Mouse (Mus musculus): ENCODE results near the gene Gas7. TPM values are rescaled to one million over a fixed set of nuclear protein-coding genes. Genes with fewer than 3 reads are reported as not detected.
A peak's percentile ranks its signal among the peaks of the same experiment; 100 is the strongest.

Gas7 gene
- total RNA-seq, 2 experiments from 2014 or later: 6.8 to 8.5 TPM

DNA sequence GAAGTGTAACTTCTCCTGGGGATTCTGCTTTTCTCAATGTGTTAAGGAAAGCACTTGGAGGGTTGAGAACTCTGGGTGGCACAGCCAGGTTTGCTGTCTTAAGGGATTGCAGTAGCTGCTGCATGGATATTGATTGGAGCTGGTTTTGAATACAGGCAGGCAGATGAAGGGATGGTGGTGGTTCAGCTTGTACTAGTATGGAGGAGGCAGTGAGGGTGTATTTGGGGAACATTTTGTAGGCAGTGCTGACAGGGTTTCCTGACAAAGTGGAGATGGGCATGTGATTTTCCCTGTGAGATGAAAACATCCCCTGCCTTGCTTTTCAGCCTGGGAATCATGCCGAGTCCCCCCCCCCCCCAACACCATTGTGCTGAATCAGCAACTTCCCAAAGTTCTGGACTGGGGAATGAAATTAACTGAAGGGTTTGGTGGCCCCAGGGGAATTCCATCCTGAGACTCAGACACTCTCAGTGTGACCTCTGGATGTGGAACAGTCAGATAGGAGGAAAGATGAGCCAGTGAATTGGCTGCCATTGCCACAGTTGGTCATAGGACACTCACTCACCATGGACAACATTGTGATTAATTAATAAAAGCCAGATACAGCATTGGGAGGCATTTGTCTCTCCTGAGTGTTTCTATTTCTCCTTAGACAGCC, 54.1 kb downstream of the Gas7 start:
- no peak for TF ChIP-seq CTCF (IDR thresholded peaks at IDR 0.05)
- no peak for DNase-seq
- Histone ChIP-seq H3K4me3 (no peak overlapping the region), H3K27ac (no peak overlapping the region)
- intact Hi-C loops (cut with DNase I): no loop called here

DNA sequence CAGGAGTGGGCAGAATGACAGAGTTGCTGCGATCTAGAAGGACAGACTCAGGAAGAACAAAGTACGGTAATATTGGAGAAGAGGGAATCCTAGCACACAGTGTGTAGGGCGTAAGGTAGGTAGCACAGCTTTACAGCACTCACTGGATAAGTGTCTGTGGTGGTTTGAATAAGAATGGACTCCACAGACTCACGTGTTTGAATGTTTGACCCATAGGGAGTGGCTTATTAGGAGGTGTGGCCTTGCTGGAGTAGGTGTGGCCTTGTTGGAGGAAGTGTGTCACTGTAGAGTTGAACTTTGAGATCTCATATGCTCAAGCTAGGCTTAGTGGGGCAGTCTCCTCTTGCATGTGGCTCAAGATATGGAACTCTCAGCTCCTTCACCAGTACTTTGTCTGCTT, 55.6 kb downstream of the Gas7 start:
- Histone ChIP-seq H3K27ac (no peak overlapping the region), H3K4me3 (no peak overlapping the region)
- no peak for TF ChIP-seq CTCF (IDR thresholded peaks at IDR 0.05)
- intact Hi-C loops (cut with DNase I): no loop called here
- DNase-seq: no peak

DNA sequence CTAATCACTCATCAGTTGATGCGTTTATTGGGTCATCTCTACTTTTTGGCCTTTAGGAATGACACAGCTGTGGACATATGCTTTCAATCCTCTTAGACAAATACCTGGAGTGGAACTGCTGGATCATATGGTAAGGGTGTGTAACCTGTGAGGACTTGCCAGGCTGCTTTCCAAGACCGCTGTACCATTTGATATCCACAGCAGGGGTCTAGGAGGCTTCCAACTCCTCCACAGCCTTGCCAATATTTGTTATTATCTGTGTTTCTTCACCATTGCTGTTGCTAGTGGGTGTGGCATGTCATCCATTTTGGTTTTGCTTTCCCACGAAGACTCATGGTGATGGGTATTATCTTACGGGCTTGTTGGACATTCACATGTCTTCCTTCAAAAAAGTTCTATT, 57.8 kb downstream of the Gas7 start:
- H3K4me3 ChIP-seq: no peak overlapping the region
- H3K27ac ChIP-seq: no peak overlapping the region
- DNase-seq: no peak
- TF ChIP-seq CTCF (IDR thresholded peaks at IDR 0.05): no peak
- intact Hi-C loops (cut with DNase I): no loop called here

DNA sequence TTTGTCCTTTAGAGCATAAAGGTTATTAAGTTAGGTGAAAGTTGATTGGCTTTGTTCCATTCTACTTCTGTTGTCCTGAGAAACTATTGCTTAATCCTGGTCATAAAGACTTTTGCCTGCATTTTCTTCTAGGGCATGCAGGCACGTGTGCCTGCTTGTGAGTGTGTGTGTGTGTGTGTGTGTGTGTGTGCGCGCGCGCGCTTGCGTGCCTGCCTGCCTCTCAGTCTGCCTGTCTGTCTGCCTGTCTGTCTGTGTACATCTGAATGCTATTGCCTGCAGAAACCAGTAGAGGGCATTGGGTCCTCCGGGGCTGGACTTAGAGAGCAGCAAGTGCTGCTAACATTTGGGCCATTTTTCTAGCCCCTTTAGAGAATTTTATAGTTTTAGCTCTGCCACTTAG, 59.2 kb downstream of the Gas7 start:
- H3K4me3 ChIP-seq: no peak overlapping the region
- no peak overlapping the region; the same call in 1 of the 2 replicates for H3K27ac ChIP-seq
- DNase-seq: no peak
- peak; percentile 43 for TF ChIP-seq CTCF (IDR thresholded peaks at IDR 0.05)
- intact Hi-C loops (cut with DNase I): no loop called here

- H3K27ac ChIP-seq: peak overlapping the region; percentile 58
These were observed 60.0 kb downstream of the Gas7 start for GRCm38 (mm10) chr11:67515020-67515911.

DNA sequence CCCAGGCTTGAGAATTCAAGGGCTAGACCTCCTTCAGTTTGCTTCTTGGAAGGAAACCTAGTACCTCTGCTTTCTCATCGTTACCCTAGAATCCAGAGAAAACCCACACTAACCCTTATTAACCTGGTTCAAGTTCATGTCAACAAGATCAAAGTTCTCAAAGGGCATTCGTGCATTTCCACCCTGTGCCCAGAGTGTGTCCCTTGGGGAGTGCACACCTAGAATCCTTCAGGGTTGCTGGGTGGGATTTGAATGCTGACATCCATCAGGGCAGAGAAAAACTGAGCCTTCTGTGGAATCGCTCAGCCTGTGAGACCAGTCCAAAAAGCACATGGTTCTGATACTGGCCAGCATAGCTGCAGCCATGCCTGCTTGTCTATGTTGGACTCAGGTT, 60.7 kb downstream of the Gas7 start:
- Histone ChIP-seq H3K4me3 (no peak overlapping the region), H3K27ac (peak overlapping the region; percentile 58)
- no peak for TF ChIP-seq CTCF (IDR thresholded peaks at IDR 0.05)
- DNase-seq: no peak
- intact Hi-C loops (cut with DNase I): loop anchor here (5.0 kb wide), 1 partner anchor 131 kb away; no protein-coding TSS in a partner anchor

More at GRCm38 (mm10) chr11:67515020-67515911, 60.0 kb downstream of the Gas7 start:
- intact Hi-C loops (cut with DNase I): loop anchor here (5.0 kb wide), 1 partner anchor 132 kb away; no protein-coding TSS in a partner anchor
- TF ChIP-seq CTCF (IDR thresholded peaks at IDR 0.05): no peak
- peak; percentile 65 for DNase-seq
- no peak overlapping the region for H3K4me3 ChIP-seq

DNA sequence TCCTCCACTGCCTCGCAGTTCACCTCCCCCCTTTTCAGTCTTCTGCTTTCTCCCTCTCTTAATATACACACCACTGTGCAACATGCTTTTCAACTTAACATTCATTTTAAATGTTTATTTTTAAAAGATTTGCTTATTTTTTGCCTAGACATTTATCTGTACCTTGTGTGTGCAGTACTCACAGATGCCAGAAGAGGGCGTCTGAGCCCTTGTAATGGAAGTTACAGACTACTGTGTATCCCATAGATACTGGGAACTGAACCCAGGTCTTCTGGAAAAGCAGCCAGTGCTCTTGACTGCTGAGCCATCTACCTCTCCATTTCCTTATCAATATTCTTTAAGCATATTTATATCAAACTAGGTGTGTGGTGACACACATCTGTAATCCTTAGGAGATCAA, 62.5 kb downstream of the Gas7 start:
- intact Hi-C loops (cut with DNase I): loop anchor here (5.0 kb wide), 1 partner anchor 130 kb away; no protein-coding TSS in a partner anchor
- H3K27ac ChIP-seq: no peak overlapping the region
- H3K4me3 ChIP-seq: no peak overlapping the region
- peak; percentile 37 for TF ChIP-seq CTCF (IDR thresholded peaks at IDR 0.05)
- no peak for DNase-seq

DNA sequence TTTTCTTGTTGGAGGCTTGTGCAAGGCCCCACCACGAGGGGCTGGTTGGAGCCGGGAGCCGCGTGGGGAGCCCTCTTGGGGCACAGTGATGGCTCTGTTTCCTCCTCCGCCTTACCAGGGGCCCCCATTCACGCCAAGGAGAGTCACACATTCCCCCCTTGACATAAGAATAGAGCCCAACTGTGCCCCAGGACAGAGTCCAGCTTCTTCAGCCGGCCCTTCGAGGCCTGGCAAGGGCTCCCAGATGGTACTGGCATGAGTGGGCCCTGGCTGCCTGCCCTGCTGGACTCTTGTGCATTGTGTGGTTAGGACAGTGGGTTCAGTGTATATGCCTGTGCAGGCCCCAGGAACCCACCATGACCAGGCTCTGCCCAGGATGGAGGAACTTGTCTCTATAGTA, 63.7 kb downstream of the Gas7 start:
- no peak for DNase-seq
- H3K4me3 ChIP-seq: no peak overlapping the region
- H3K27ac ChIP-seq: no peak overlapping the region
- intact Hi-C loops (cut with DNase I): loop anchor here (5.0 kb wide), 1 partner anchor 128 kb away; no protein-coding TSS in a partner anchor
- TF ChIP-seq CTCF (IDR thresholded peaks at IDR 0.05): no peak

DNA sequence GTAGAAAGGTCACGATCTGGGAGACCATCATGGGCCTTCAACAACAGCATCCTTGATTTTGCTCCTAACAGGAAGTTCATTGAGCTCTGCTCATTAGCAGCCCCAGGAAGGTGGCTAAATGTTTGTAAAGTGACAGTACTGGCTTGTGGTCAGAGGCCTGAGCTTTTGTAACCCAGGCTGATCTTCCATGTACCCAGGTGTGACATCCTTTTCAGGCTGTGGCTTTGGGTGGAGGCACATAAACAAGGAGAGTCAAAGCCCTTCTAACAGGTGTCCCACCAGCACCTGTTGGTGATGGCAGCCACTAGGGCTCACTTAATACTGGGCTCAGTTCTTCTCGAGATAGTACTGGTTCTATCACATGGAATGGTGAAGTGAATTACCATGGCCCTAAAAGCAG, 67.4 kb downstream of the Gas7 start:
- DNase-seq: no peak
- no peak for TF ChIP-seq CTCF (IDR thresholded peaks at IDR 0.05)
- H3K27ac ChIP-seq: no peak overlapping the region
- intact Hi-C loops (cut with DNase I): no loop called here
- no peak overlapping the region for H3K4me3 ChIP-seq

GRCm38 (mm10) chr11:67523806-67524205, 68.6 kb downstream of the Gas7 start:
- Histone ChIP-seq H3K27ac (peak overlapping the region; percentile 76), H3K4me3 (no peak overlapping the region)
- intact Hi-C loops (cut with DNase I): no loop called here
- DNase-seq: peak; percentile 58
- TF ChIP-seq CTCF (IDR thresholded peaks at IDR 0.05): no peak

- intact Hi-C loops (cut with DNase I): no loop called here
- Histone ChIP-seq H3K4me3 (no peak overlapping the region), H3K27ac (peak overlapping the region; percentile 76)
- no peak for DNase-seq
- TF ChIP-seq CTCF (IDR thresholded peaks at IDR 0.05): no peak
These were observed 69.5 kb downstream of the Gas7 start for GRCm38 (mm10) chr11:67524731-67525130.

DNA sequence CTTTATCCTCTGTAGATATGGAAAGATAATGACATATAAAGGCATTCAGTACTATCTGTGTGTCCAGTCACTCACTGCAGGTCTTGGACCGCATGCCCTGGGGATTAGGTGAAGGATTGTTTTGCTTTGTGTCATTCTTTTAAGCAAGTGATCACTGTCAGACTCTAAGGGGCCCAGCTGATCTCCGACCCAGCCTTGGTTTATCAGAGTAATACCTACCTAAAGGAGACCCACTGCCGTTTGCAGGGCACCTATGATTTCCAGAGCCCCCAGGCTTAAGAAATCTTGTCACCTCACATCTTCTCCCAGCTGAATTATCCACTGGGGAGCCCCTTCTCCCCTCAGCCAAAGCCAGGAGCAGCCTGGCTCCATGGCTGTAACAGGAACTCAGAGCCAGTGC, 70.6 kb downstream of the Gas7 start:
- DNase-seq: no peak
- TF ChIP-seq CTCF (IDR thresholded peaks at IDR 0.05): no peak
- intact Hi-C loops (cut with DNase I): no loop called here
- Histone ChIP-seq H3K4me3 (no peak overlapping the region), H3K27ac (peak overlapping the region; percentile 72)

Data from gastrocnemius, adult 2 months (tissue).